Mouse (Mus musculus) small intestine, adult 2 months (tissue): ENCODE measurements around the gene 6030452D12Rik. TPM values are rescaled to one million over a fixed set of nuclear protein-coding genes. Genes with fewer than 3 reads are reported as not detected.

ENCODE experiments used
- H3K27ac ChIP-seq: fragments of 200-500 bp; 2 replicates; pipeline ENCODE4 v1.5.1; 2012; ENCODE audit warnings: low read depth, low read length, control low read depth, inconsistent platforms; ENCODE audit not compliant: insufficient read depth
- H3K27me3 ChIP-seq: fragments of 200-500 bp; 2 replicates; pipeline ENCODE4 v1.6.1; 2012; ENCODE audit warnings: mild to moderate bottlenecking, moderate library complexity, low read length, inconsistent platforms; ENCODE audit not compliant: control insufficient read depth, insufficient read depth
- H3K36me3 ChIP-seq: fragments of 200-500 bp; 2 replicates; pipeline ENCODE4 v1.6.1; 2012; ENCODE audit warnings: mild to moderate bottlenecking, low read length, control low read depth, inconsistent platforms; ENCODE audit not compliant: control insufficient read depth, insufficient read depth
- H3K4me1 ChIP-seq: fragments of 200-500 bp; 2 replicates; pipeline ENCODE4 v1.6.1; 2012; ENCODE audit warnings: low read length, inconsistent platforms, mixed read lengths; ENCODE audit not compliant: control insufficient read depth, insufficient read depth, insufficient read length
- H3K4me3 ChIP-seq: fragments of 200-500 bp; 2 replicates; pipeline ENCODE4 v1.5.1; 2012; ENCODE audit warnings: low read depth, mild to moderate bottlenecking, control low read depth, inconsistent platforms, low read length, moderate library complexity
- CTCF ChIP-seq: fragments of 200-500 bp; IDR thresholded peaks from 2 replicates; pipeline ENCODE4 v1.5.1; 2012; ENCODE audit warnings: low read depth, mild to moderate bottlenecking, control low read depth, inconsistent platforms, low read length, moderate library complexity, mixed read lengths; ENCODE audit not compliant: insufficient replicate concordance, insufficient read length; ENCODE audit errors: extremely low read depth
- POLR2A ChIP-seq: fragments of 200-500 bp; IDR thresholded peaks from 2 replicates; pipeline ENCODE4 v1.6.1; 2012; ENCODE audit warnings: low read depth, mild to moderate bottlenecking, control low read depth, inconsistent platforms, low read length, moderate library complexity
- WGBS: fragments of 180-500 bp; shearing (Covaris S2); methylation state at CpG from one replicate; pipeline ENCODE4 v1.1.7; 2018; 5-methylcytosine and 5-hydroxymethylcytosine counted together
- polyA plus RNA-seq: library from polyadenylated mRNA; depleted of rRNA; stranded (reverse); fragments of >200 nt; gene quantifications from 2 replicates; pipeline ENCODE4 v1.2.3, GENCODE M21; 2012

Gene 6030452D12Rik
- polyA plus RNA-seq, 1 experiment, result not detected

GRCm38 (mm10) chr8:106509079-106509780 lies 8.9 kb downstream of the 6030452D12Rik start:
- WGBS, result 87% methylated on average over 8 of the region's 8 CpGs
- no peak for TF ChIP-seq CTCF
- no peak for TF ChIP-seq POLR2A
- Histone ChIP-seq H3K4me1 (peaks cover 9% of the 10 kb centered on the region; the same call in 1 of the 2 replicates), H3K27ac (no peak overlapping the region), H3K36me3 (no peaks in the 10 kb centered on the region), H3K27me3 (peaks cover 30% of the 10 kb centered on the region), H3K4me3 (no peak overlapping the region)

- H3K4me3 ChIP-seq, result peak within 1 kb of the TSS; percentile 46
- TF ChIP-seq POLR2A, result no peak
- TF ChIP-seq CTCF, result no peak
- H3K4me1 ChIP-seq, result peaks cover 9% of the 10 kb centered on the region; the same call in 1 of the 2 replicates
- no peaks in the 10 kb centered on the region for H3K36me3 ChIP-seq
- WGBS, result 2% methylated on average over 34 of the region's 34 CpGs
- peaks cover 30% of the 10 kb centered on the region for H3K27me3 ChIP-seq
- H3K27ac ChIP-seq, result no peak within 1 kb of the TSS
These were observed 10.1 kb downstream of the 6030452D12Rik start, which contains the start of gene Cdh3 for GRCm38 (mm10) chr8:106510365-106510975. Gene Cdh3 (plus strand): TSS chr8:106510891.

GRCm38 (mm10) chr8:106511065-106511501 lies 10.8 kb downstream of the 6030452D12Rik start:
- H3K27ac ChIP-seq, result no peak overlapping the region

GRCm38 (mm10) chr8:106511531-106512041 lies 11.3 kb downstream of the 6030452D12Rik start:
- no peaks in the 10 kb centered on the region for H3K36me3 ChIP-seq
- TF ChIP-seq CTCF (no peak), POLR2A (no peak)
- no peak overlapping the region for H3K27ac ChIP-seq

More at GRCm38 (mm10) chr8:106511065-106511501, 10.8 kb downstream of the 6030452D12Rik start:
- H3K4me3 ChIP-seq, result peak overlapping the region; percentile 46
- peaks cover 9% of the 10 kb centered on the region; the same call in 1 of the 2 replicates for H3K4me1 ChIP-seq
- TF ChIP-seq CTCF, result no peak
- no peak for TF ChIP-seq POLR2A
- no peaks in the 10 kb centered on the region for H3K36me3 ChIP-seq
- WGBS, result 2% methylated on average over 22 of the region's 22 CpGs
- peaks cover 30% of the 10 kb centered on the region for H3K27me3 ChIP-seq

GRCm38 (mm10) chr8:106512475-106513150 lies 12.3 kb downstream of the 6030452D12Rik start:
- Histone ChIP-seq H3K27ac (no peak overlapping the region), H3K27me3 (peaks cover 28% of the 10 kb centered on the region), H3K4me3 (no peak overlapping the region), H3K4me1 (peaks cover 9% of the 10 kb centered on the region; the same call in 1 of the 2 replicates), H3K36me3 (no peaks in the 10 kb centered on the region)
- WGBS, result 56% methylated on average over 7 of the region's 7 CpGs
- TF ChIP-seq CTCF (no peak), POLR2A (no peak)

More at GRCm38 (mm10) chr8:106511531-106512041, 11.3 kb downstream of the 6030452D12Rik start:
- WGBS, result 4% methylated on average over 30 of the region's 30 CpGs
- H3K27me3 ChIP-seq, result peaks cover 30% of the 10 kb centered on the region
- H3K4me3 ChIP-seq, result peak overlapping the region; percentile 46
- H3K4me1 ChIP-seq, result peaks cover 9% of the 10 kb centered on the region; the same call in 1 of the 2 replicates

GRCm38 (mm10) chr8:106515946-106516479 lies 15.7 kb downstream of the 6030452D12Rik start:
- TF ChIP-seq CTCF (no peak), POLR2A (no peak)
- no peaks in the 10 kb centered on the region for H3K36me3 ChIP-seq
- peaks cover 6% of the 10 kb centered on the region; the same call in 1 of the 2 replicates for H3K4me1 ChIP-seq
- peaks cover 15% of the 10 kb centered on the region for H3K27me3 ChIP-seq
- H3K4me3 ChIP-seq, result no peak overlapping the region
- no peak overlapping the region for H3K27ac ChIP-seq
- 73% methylated on average over 1 of the region's 1 CpGs for WGBS
